ENCODE assay signal across 8 mouse cellular contexts in the genomic region with DNA sequence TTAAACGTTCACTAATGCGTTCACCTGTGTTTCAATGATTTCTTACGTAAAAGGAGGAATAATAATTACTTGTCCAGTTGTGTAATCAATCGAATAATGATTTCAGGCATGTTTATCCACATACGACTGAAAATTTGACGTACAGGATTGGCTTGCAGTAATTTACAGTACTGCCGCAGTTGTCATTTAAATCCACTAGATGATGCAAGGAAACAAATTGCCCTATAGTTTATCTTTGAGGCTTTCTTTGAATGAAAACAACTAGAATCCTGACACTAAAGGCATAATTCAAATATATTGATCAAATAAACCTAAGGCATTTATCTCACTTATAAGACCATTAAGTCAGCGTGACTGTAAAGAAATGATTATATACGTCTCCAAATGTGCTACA. TPM values are rescaled to one million over a fixed set of nuclear protein-coding genes. Genes with fewer than 3 reads are reported as not detected.
DNase-seq lines count a peak whose midpoint lies in the region; ATAC-seq and TF ChIP-seq lines count a peak whose summit lies in the region.

No protein-coding gene starts in this region.

- no peaks in the 10 kb centered on the region for H3K27me3 ChIP-seq in testis, adult 2 months (ENCODE audit: control insufficient read depth, insufficient read depth, low read length)
- no peaks in the 10 kb centered on the region for H3K27me3 ChIP-seq in forebrain, embryonic 14.5 days (replicated peaks; ENCODE audit: control insufficient read depth, insufficient read depth, low read length)
- H3K27me3 ChIP-seq in liver, embryonic 14.5 days (ENCODE audit: control insufficient read depth, insufficient read depth, low read length), result no peaks in the 10 kb centered on the region
- no peaks in the 10 kb centered on the region for H3K27me3 ChIP-seq in stomach, embryonic 16.5 days (ENCODE audit: control insufficient read depth, insufficient read depth, low read length)

- 44% methylated on average over 9 of the region's 9 CpGs for WGBS in forebrain, embryonic 14.5 days
- WGBS in liver, embryonic 14.5 days (ENCODE audit: insufficient replicate concordance), result 42% methylated on average over 9 of the region's 9 CpGs
- WGBS in stomach, embryonic 16.5 days, result 24% methylated on average over 9 of the region's 9 CpGs

- H3K9ac ChIP-seq in forebrain, embryonic 14.5 days (ENCODE audit: low read length), result peak overlapping the region; percentile 93
- H3K9ac ChIP-seq in liver, embryonic 14.5 days (replicated peaks), result peak overlapping the region; percentile 50
- H3K9ac ChIP-seq in stomach, embryonic 16.5 days (ENCODE audit: low read length), result peak overlapping the region; percentile 97

- H3K4me2 ChIP-seq in forebrain, embryonic 14.5 days (ENCODE audit: low read length), result peak overlapping the region; percentile 73
- peak overlapping the region; percentile 75 for H3K4me2 ChIP-seq in liver, embryonic 14.5 days (ENCODE audit: low read depth)
- H3K4me2 ChIP-seq in stomach, embryonic 16.5 days (ENCODE audit: low read depth, low read length), result peak overlapping the region; percentile 84

- no peak for TF ChIP-seq EP300 in liver, embryonic 14.5 days (IDR thresholded peaks at IDR 0.05; ENCODE audit: low read depth)

- H3K27ac ChIP-seq in testis, adult 2 months (ENCODE audit: control insufficient read depth, insufficient read depth, low read depth, low read length), result peak overlapping the region; percentile 90
- H3K27ac ChIP-seq in forebrain, embryonic 14.5 days (ENCODE audit: low read depth, low read length), result peak overlapping the region; percentile 94
- H3K27ac ChIP-seq in liver, embryonic 14.5 days, result no peak overlapping the region
- H3K27ac ChIP-seq in stomach, embryonic 16.5 days (ENCODE audit: low read length), result peak overlapping the region; percentile 93

- DNase-seq in testis, postnatal 10 days (ENCODE audit: low spot score), result no peak
- no peak for DNase-seq in forebrain, embryonic 14.5 days (ENCODE audit: low spot score)
- no peak for DNase-seq in liver, embryonic 14.5 days (ENCODE audit: low read depth in 3 of 3, low spot score in 3 of 3)
- no peak for DNase-seq in adrenal gland, postnatal 10 days
- DNase-seq in thymus, postnatal 10 days (ENCODE audit: low spot score in 2 of 2), result no peak
- no peak for DNase-seq in left cerebral cortex, adult 8-10 months (ENCODE audit: low spot score in 2 of 2)

- ATAC-seq in forebrain, embryonic 14.5 days, result peak; percentile 16; the same call in 1 of the 2 replicates
- ATAC-seq in liver, embryonic 14.5 days (ENCODE audit: insufficient read depth), result no peak
- ATAC-seq in stomach, embryonic 16.5 days (ENCODE audit: insufficient read depth, low FRiP score), result no peak

- no peak for TF ChIP-seq CTCF in testis, adult 2 months (IDR thresholded peaks at IDR 0.05; ENCODE audit: control insufficient read depth, insufficient read depth, insufficient replicate concordance, low read depth, low read length)
- TF ChIP-seq CTCF in liver, embryonic 14.5 days (IDR thresholded peaks at IDR 0.05; ENCODE audit: low read depth), result no peak

- H3K4me1 ChIP-seq in testis, adult 2 months (ENCODE audit: control insufficient read depth, insufficient read depth, low read length), result no peaks in the 10 kb centered on the region; the same call in 1 of the 2 replicates
- H3K4me1 ChIP-seq in forebrain, embryonic 14.5 days (ENCODE audit: control insufficient read depth, insufficient read depth, low read length), result peaks cover 24% of the 10 kb centered on the region
- peaks cover 8 to 14% of the 10 kb centered on the region in 2 experiments; a peak in 3 of 4 replicates for H3K4me1 ChIP-seq in liver, embryonic 14.5 days (replicated peaks; ENCODE audit: control insufficient read depth in 2 of 2, insufficient read depth in 2 of 2, low read length in 1 of 2)
- peaks cover 23% of the 10 kb centered on the region for H3K4me1 ChIP-seq in stomach, embryonic 16.5 days (ENCODE audit: control insufficient read depth, insufficient read depth, low read length)

- TF ChIP-seq POLR2A in testis, adult 2 months (IDR thresholded peaks at IDR 0.05; ENCODE audit: control insufficient read depth, low read depth, low read length), result no peak

- H3K9me3 ChIP-seq in forebrain, embryonic 14.5 days (replicated peaks; ENCODE audit: control insufficient read depth, low read length), result no peaks in the 10 kb centered on the region
- no peaks in the 10 kb centered on the region for H3K9me3 ChIP-seq in liver, embryonic 14.5 days (ENCODE audit: control insufficient read depth, low read length)
- H3K9me3 ChIP-seq in stomach, embryonic 16.5 days (replicated peaks; ENCODE audit: control insufficient read depth, low read length), result 0 out of 2 replicates have a peak, but pooled peaks cover 2% of the 10 kb centered on the region

- H3K36me3 ChIP-seq in testis, adult 2 months (ENCODE audit: control insufficient read depth, insufficient read depth, low read length), result peaks cover 2% of the 10 kb centered on the region
- H3K36me3 ChIP-seq in forebrain, embryonic 14.5 days (ENCODE audit: control insufficient read depth, insufficient read depth, low read length), result peaks cover 26% of the 10 kb centered on the region
- H3K36me3 ChIP-seq in liver, embryonic 14.5 days (replicated peaks; ENCODE audit: control insufficient read depth, insufficient read depth, low read depth), result no peaks in the 10 kb centered on the region; the same call in none of the 2 replicates
- peaks cover 25% of the 10 kb centered on the region for H3K36me3 ChIP-seq in stomach, embryonic 16.5 days (ENCODE audit: control insufficient read depth, insufficient read depth, low read length)

- H3K4me3 ChIP-seq in testis, adult 2 months (ENCODE audit: control insufficient read depth, low read depth, low read length), result peak overlapping the region; percentile 88
- peak overlapping the region; percentile 81 for H3K4me3 ChIP-seq in forebrain, embryonic 14.5 days (ENCODE audit: low read depth, low read length)
- peak overlapping the region; percentile 23 to 88; a peak in 3 of 4 replicates for H3K4me3 ChIP-seq in liver, embryonic 14.5 days (ENCODE audit: insufficient read depth in 1 of 2, low read depth in 2 of 2, low read length in 2 of 2)
- H3K4me3 ChIP-seq in stomach, embryonic 16.5 days (replicated peaks; ENCODE audit: low read length), result peak overlapping the region; percentile 85

RNA-seq across cellular contexts. Expression of a gene that starts 0.4 kb away (rescaled TPM):
- polyA plus RNA-seq in testis, adult 2 months (2012; rRNA removed), result 76.7 and 87.8 TPM in 2 replicates
- polyA plus RNA-seq in forebrain, embryonic 14.5 days (2014; fragmentation: Nextera tagmentation; extraction: Ambion mirVana), result 264 and 284 TPM in 2 replicates
- polyA plus RNA-seq in liver, embryonic 14.5 days (2012; rRNA removed), result 11.2 and 14.2 TPM in 2 replicates
- 30.0 and 35.8 TPM in 2 replicates for polyA plus RNA-seq in liver, embryonic 14.5 days (2014; fragmentation: Nextera tagmentation; extraction: Ambion mirVana)
- 159 and 168 TPM in 2 replicates for polyA plus RNA-seq in stomach, embryonic 16.5 days (2015; fragmentation: Nextera tagmentation; extraction: Ambion mirVana)
- 10 to 100 TPM; 96.8 to 97.7 TPM for total RNA-seq in adrenal gland, postnatal 10 days (2021)
- 100 to 1,000 TPM; 148 to 163 (median 153) TPM for total RNA-seq in left cerebral cortex, adult 8-10 months (2022)
